7 mouse cellular contexts compared by ENCODE assay signal in genomic region chr9:66975239-66975645, GRCm38 (mm10). TPM values are rescaled to one million over a fixed set of nuclear protein-coding genes. Genes with fewer than 3 reads are reported as not detected.
A peak's percentile ranks its signal among the peaks of the same experiment; 100 is the strongest.
DNase-seq lines count a peak whose midpoint lies in the region; ATAC-seq lines count a peak whose summit lies in the region.

Lactb (minus strand) TSS chr9:66975484.

- 2% methylated on average over 32 of the region's 32 CpGs for WGBS in limb, embryonic 10.5 days
- WGBS in midbrain, embryonic 13.5 days = 0% methylated on average over 20 of the region's 32 CpGs

- H3K4me2 ChIP-seq in midbrain, embryonic 13.5 days (replicated peaks) = peak within 1 kb of the TSS; percentile 66

- H3K4me3 ChIP-seq in limb, embryonic 10.5 days = peak within 1 kb of the TSS; percentile 78
- peak within 1 kb of the TSS; percentile 94 for H3K4me3 ChIP-seq in midbrain, embryonic 13.5 days (replicated peaks)

- DNase-seq in adrenal gland, adult 8-10 months = peak; percentile 93
- DNase-seq in embryo, embryonic 9.5 days (ENCODE audit: extremely low spot score) = peak; percentile 95
- DNase-seq in gonadal fat pad, adult 2 months (ENCODE audit: low read depth) = no peak
- DNase-seq in kidney, adult 11 months = peak; percentile 94
- peak; percentile 98 for DNase-seq in limb, embryonic 10.5 days (ENCODE audit: low spot score)
- peak; percentile 91 for DNase-seq in spleen, adult 12 weeks (ENCODE audit: low spot score)

- H3K9ac ChIP-seq in midbrain, embryonic 13.5 days (replicated peaks) = peak within 1 kb of the TSS; percentile 86

- H3K27ac ChIP-seq in limb, embryonic 10.5 days = peak within 1 kb of the TSS; percentile 85
- peak within 1 kb of the TSS; percentile 92 for H3K27ac ChIP-seq in midbrain, embryonic 13.5 days

- H3K9me3 ChIP-seq in limb, embryonic 10.5 days (replicated peaks) = no peaks in the 10 kb centered on the region
- no peaks in the 10 kb centered on the region for H3K9me3 ChIP-seq in midbrain, embryonic 13.5 days

- ATAC-seq in midbrain, embryonic 13.5 days = peak; percentile 98

- H3K4me1 ChIP-seq in limb, embryonic 10.5 days = 0 out of 2 replicates have a peak, but pooled peaks cover 11% of the 10 kb centered on the region
- peaks cover 8% of the 10 kb centered on the region for H3K4me1 ChIP-seq in midbrain, embryonic 13.5 days (replicated peaks)

- H3K27me3 ChIP-seq in limb, embryonic 10.5 days (ENCODE audit: low read depth, poor library complexity, severe bottlenecking) = no peaks in the 10 kb centered on the region
- no peaks in the 10 kb centered on the region for H3K27me3 ChIP-seq in midbrain, embryonic 13.5 days

- H3K36me3 ChIP-seq in limb, embryonic 10.5 days = peaks cover 10% of the 10 kb centered on the region
- peaks cover 8% of the 10 kb centered on the region for H3K36me3 ChIP-seq in midbrain, embryonic 13.5 days

RNA-seq across cellular contexts. Expression of gene Lactb, which starts in this region (rescaled TPM):
- total RNA-seq in adrenal gland, adult 8-10 months (2022) = 10 to 100 TPM; 15.8 to 19.2 (median 17.8) TPM
- 10.1 and 12.0 TPM in 2 replicates for polyA plus RNA-seq in gonadal fat pad, adult 2 months (2012; rRNA removed)
- 8.7 and 9.3 TPM in 2 replicates for polyA plus RNA-seq in limb, embryonic 10.5 days (2016; fragmentation: Nextera tagmentation; extraction: Ambion mirVana)
- 9.8 and 10.8 TPM in 2 replicates for polyA plus RNA-seq in midbrain, embryonic 13.5 days (2015; fragmentation: Nextera tagmentation; extraction: Ambion mirVana)
